Mouse (Mus musculus): ENCODE results near the gene Gm49318.
"Not testable (repeated sequence)": the region's sequence is repeated elsewhere in the genome, so short reads cannot be mapped to it uniquely, and the experiment has no call there.

Gm49318 gene

DNA sequence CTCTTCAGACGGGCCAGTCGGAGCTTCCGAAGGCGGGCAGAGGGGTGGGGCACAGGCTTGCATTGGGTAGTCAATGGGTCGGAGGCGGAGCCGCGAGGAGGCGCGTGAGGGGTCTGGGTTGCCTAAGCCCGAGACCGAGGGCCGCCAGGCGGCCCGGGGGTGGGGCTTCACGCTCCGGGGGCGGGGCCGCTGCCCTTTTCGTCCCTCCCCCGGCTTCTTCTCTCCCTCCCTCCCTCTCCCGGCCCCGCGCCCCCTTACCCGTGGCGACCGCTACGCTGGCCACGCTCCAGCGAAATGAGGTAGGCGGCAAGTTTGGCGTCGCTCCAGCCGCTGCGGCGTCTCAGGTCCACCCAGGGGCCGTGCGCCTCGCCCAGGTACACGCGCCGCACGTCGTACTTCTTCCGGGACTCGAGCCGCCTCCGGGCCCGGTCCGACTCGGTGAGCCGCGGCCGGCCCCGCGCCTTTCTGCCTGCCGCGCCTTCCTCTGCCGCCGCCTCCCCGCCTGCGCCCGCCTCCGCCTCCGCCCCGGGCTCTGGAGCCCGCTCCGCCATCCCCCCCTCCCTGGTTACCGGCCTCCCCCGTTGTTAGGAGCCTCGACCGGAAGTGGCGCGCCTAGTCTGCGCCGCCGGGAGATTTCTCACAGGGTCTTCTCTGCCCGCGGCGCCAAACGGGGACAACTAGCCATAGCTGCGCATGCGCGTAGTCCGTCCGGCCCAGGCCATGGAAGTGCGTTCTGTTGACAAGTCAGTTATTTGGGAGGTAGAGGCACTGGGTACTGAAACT lies at the start of gene Gm49318, which contains the start of gene Zfp653:
TSS of gene Gm49318 (minus strand) at position 469 of the 783 bp plus-strand sequence.
TSS of gene Zfp653 (minus strand) at position 586 of the 783 bp plus-strand sequence.
- DNase-seq (ENCODE audit: low read depth, low spot score) = peak; percentile 97

DNA sequence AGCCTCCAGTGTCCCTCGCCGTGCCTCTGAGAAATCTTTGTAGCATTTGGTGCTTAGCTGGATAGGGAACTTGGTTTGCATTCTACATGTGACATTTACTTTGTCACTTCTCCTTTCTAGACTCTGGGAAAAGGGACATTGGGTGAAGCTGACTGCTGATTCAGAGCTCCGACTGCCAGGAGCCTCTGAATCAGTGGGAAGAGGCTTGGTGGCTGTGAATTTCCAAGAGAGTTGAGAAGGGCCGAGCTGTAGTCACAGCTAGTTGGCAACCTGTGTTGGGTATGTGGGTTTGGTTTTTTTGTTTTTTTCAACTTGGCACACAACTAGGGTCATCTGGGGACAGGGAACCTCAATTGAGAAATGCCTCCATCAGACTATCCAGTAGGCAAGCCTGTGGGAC lies 48.5 kb upstream of the Gm49318 start:
- DNase-seq (ENCODE audit: low read depth, low spot score) = no peak

DNA sequence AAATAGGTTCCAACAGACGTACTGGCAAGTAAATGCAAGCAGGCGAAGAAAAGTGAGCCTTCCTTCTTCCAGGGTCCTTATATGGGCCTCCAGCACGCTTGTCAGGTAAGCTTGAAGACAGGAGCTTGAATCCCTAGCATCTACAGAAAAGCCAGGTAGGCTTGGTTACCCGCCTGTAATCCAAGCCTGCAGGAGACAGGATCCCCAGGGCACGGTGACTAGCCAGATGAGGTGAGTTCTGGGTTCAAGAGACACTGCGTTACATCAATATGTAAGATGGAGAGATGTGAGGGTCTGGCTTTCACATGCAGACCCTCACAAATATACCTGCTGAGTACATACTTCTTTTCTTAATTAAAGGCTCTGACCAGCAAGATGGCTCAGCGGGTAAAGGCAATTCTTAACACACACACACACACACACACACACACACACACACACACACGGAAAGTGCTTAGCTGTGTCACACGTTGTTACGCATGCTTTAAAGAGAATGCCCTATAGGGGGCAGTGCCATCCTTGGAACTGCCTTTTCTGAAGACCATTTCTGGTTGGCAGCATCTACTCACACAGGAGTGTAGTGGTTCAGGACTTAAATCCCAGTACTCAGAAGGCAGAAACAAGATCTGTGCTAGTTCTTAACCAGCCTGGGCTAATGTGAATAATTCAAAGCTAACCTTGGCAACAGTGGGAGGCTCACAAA lies 46.8 kb upstream of the Gm49318 start:
- peak; percentile 73 for DNase-seq (ENCODE audit: low read depth, low spot score)

DNA sequence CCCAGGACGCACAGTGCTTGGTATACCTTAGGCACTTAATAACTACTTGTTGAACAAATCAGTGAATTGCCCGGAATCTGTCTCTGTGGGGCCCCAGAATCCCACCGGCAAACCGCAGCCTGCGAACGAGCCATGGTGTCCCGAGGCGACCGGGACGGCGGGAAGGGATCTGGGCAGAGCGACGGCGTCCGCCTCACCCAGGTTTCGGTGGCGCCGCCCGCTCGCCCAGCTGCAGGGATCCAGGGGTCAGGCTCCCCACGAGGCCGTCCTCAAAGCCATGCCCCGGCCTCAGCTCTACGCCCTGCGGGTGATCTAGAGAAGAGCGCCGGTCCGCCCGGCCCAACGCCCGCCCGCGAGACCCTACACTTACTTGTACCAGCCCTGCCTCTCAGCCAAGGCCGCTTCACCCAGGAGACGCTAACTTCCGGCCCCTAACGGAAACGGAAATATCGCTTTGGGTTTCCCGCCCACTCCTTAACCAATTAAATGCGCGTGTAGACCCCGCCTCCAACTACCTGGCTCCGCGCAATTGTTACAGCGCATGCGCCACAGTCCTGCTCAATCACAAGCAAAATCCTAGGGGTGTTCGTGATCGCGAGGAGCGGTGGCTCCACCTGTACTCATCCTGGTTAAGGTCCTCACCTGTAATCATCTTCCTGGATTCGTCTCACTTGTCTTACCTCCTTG lies 45.8 kb upstream of the Gm49318 start, which contains the start of gene Elof1:
TSS of gene Elof1 (minus strand) at position 433 of the 687 bp plus-strand sequence.
- DNase-seq (ENCODE audit: low read depth, low spot score) = peak; percentile 98

DNA sequence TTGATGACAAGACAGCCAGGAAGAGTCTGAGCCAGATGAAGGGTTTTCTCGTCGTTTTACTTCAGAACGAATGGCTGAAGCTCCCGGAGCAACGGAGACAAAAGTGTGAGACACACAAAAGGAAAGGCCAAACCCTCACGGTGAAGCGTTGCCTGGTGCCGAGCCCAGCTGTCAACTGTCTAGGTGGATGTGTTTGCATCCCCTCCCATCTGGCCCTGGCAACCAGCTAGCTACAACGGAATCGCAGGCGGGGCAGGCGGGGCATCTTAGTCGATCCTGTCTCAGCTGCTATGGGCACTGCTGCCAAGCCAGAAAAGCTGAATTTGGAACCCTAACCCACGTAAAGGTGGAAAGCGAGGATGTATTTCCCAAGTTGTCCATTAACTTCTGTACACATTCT lies 45.0 kb upstream of the Gm49318 start:
- peak; percentile 33 for DNase-seq (ENCODE audit: low read depth, low spot score)

DNA sequence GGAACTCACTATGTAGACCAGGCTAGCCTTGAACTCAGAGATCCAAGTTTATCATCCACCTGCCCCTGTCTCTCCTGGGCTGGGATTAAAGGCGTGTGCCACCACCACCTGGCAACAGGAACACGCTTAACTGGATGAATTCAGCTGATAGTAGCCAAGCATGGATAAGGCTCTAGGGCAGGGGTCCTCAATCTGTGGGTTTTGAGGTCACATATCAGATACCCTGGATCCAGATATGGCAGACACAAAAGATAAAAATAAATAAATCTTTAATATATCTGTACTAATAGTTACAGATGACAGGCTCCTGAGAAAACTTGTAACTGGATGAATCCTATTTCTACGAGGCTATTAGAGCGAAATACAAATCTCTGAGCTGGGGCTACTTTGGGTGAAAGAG lies 44.6 kb upstream of the Gm49318 start:
- DNase-seq (ENCODE audit: low read depth, low spot score) = no peak

DNA sequence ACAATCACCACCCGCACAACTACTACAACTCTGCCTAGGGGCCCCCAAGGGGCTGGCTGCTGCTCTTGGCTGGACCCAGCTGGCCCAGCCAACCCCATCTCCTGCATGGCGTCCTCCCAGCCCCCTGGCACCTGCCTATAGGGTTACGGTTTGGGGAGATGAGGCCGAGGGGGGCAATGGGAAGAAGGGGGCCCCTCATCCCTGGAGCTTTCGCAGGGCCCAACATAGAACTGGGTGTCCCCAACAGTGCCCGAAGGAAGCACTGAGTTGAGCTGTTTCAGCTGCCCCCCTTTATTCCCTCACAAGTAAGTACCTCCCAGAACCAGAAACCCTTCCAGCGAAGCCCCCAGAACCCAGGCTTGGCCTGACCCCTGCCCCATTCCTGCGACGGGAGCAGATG lies 37.1 kb upstream of the Gm49318 start:
- DNase-seq (ENCODE audit: low read depth, low spot score) = no peak

DNA sequence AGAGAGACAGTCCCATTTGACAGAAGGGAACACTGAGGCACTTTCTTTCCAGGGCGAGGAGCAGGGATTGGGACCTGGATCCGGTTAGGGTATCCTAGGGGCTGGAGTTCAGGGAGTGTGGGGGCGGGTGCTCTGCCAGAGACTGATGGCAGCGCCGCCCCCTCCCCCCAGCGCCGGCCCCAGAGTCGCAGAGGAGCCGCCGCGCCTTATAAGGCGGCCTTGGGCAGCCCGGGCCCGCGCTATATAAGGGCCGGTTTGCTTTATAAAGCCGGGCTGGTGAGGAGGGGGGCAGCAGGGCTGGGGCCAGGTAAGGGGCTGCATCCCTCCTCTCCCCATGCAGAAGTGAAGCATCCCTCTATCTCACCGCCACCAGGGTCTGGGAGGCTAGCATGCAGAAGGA lies 28.9 kb upstream of the Gm49318 start:
- DNase-seq (ENCODE audit: low read depth, low spot score) = no peak

DNA sequence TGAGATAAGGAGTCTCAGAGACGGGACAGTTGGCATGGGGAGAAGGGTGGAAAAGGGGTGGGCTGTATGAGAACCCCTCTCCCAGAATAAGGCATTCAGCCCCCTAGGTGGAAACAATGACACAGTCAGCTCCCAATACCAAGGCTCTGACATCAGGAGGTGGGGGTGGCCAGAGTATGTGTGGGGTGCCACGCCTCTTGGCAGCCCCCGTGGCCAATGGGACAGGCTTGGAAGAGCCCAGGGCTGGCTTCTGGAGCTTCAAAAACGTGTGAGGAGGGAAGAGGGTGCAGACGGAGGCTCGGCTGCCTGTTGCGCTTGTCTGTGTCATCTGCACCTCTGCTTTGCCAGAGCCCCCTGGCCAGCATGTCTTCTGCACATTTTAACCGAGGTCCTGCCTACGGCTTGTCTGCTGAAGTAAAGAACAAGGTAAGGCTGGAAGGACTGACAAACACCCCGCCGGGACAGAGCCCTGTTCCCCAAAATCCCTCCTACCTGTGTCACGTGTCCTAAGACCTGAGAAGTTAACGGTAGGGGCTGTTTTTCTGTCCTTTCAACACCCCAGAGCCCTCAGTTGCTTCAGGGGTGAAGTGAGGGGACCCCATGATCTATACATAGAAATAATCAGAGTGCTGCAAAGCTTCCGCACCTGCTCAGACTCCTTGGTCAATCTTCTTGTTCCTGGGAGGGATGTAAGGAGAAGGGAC lies 28.1 kb upstream of the Gm49318 start, which contains the start of gene Cnn1:
TSS of gene Cnn1 (plus strand) at position 224 of the 704 bp plus-strand sequence.
- no peak for DNase-seq (ENCODE audit: low read depth, low spot score)

DNA sequence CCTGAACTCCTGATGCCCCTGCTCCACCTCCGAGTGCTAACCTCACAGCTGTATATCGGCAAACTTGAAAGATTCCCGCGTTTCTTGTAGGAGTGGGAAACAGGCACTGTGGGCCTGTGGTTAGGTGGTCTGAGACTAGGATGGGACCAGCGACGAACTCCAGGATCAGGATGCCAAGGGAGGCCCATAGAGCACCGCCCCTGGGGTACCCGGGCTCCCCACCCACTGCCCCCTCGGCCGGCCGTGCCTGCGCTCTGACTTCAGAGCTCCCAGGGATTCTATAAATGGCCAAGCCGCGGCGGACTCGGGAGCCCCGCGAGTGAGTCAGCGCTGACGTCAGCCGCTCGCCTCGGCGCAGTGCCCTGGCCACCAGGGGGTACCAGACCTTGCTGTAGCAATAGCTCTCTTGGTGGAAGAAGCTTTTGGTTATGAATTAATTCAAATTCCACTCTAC lies 24.8 kb upstream of the Gm49318 start:
- peak; percentile 74 for DNase-seq (ENCODE audit: low read depth, low spot score)

DNA sequence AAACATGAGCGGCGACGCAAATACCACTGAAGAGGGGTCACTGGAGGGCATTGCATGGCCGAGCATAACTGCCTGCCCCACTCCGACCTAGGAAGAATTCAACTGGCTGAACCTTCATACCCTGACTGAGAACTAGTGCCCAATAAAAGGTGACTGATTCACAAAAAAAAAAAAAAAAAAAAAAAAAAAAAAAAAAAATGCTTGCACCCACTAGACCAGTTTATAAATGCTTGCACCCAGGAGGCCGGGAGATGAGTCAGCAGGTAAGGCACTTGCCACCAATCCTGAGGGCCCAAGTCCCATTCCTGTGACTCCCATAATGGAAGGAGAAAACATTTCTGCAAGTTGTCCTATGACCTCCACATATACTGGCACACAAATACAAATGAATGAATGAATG lies 21.7 kb upstream of the Gm49318 start:
- no peak for DNase-seq (ENCODE audit: low read depth, low spot score)

DNA sequence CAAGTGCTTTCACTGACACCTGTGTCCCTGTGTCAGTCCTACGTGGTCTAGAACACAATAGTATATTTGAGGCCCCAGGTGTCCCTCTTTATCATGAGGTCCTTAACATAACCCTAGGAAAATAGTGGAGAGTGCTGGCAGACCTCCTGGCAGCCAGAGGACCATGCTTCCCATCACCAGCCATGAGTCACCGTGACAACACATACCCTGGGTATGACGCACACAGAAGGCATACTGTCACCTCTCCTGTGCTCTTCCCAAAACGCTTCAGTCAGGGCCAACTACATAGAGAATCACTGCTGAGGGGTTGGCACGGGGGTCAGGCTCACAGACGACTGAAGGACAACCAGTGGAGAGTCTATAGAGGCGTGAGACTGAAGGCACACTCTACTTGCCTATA lies 18.9 kb upstream of the Gm49318 start:
- DNase-seq (ENCODE audit: low read depth, low spot score) = no peak

DNA sequence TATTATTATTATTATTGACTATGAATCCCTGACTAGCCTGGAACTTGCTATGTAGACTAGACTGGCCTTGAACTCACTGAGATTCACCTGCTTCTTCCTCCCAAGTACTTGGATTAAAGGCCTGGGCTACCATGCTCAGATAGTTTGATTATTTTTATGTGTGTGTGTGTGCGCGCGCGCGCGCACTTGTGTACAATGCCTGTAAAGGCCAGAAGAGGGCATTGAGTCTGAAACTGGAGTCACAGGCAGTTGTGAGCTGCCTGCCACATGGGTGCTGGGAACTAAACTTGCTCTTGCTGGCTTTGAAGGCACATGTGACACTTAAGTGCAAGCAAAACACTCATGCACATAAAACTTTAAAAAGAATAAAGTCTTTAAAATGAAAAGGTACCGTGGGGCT lies 18.2 kb upstream of the Gm49318 start:
- DNase-seq (ENCODE audit: low read depth, low spot score) = no peak

DNA sequence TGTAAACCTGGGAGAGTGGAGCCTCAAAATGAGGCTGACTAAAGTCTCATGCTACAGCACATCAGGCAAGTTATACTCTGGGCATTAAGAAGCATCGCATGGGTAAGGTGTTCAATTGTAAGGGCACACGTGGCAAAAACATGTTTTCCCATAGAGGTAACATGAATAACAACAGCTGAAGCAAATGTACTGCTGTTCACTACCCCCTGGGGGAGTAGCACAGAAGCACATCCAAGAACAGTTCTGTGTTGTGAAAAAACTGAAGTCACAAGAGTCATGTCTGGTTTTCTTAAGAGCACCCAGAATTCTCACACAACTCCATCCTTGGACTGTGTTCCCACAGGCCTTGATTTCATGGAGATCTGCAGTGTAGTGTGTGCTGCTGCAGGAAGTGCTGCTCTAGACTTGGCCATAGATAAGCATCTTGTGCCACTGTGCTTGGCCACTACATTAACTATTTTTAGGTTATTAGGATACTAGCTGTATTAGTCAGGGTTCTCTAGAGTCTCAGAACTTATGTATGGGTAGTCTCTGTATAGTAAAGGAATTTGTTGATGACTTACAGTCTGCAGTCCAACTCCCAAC lies 16.1 kb upstream of the Gm49318 start:
- no peak for DNase-seq (ENCODE audit: low read depth, low spot score)

DNA sequence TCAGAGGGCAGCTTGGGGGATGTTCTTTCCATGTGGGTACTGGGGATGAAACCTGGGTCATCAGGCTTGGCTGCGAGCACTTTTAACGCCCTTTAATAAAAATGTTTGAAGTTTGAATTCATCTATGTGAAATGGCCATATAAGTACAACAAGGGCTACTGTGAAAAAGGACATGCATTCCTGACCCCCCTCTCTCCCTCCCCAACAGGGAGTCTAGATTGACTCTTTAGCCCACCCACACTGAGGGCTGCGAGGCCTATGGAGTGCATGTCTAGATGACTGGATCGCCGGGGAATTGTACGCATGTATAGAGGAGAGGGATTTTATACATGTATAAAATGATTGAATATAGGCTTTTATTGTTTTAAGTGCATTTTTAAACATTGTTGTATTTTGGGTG lies 15.0 kb upstream of the Gm49318 start:
- no peak for DNase-seq (ENCODE audit: low read depth, low spot score)

DNA sequence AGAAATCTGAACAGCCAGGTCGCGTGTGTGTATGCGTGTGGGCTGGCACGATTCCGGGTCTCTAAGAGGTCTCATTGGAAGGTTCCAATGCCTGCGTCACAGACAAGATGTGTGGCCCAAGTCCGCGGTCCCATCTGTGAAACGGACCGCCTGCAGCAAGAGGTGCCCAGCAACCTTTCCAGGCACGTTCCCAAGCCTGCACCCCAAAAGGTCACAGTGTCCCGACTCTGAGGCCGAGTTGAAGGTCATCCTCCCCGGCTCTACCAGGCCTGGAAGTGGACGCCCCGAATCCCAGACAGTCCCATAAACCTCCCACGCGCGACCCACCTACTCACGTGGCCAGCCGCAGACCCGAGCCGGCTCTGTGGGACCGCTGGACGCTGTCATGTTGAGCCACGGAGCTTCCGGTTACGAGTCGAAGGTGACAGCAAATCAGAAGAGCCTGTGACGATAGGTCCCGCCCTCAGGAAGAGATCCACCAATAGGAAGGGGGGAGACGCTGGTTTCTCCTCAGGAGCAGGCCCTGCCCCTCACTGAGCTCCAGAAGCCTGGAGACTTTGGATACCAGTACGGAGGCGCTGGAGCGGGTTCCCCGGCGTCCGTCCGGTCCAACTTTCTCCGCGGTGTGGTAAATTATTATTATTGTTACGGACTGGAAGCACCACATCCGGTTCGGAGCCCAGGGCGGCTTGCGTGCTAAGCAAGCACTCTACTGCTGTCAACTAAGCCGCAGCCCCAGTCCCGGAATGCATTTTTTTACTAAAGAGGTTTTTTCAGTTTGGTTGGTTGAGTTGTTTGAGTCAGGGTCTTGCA lies 14.2 kb upstream of the Gm49318 start, which contains the start of gene Ecsit:
TSS of gene Ecsit (minus strand) at position 417 of the 813 bp plus-strand sequence.
- peak; percentile 97 for DNase-seq (ENCODE audit: low read depth, low spot score)

DNA sequence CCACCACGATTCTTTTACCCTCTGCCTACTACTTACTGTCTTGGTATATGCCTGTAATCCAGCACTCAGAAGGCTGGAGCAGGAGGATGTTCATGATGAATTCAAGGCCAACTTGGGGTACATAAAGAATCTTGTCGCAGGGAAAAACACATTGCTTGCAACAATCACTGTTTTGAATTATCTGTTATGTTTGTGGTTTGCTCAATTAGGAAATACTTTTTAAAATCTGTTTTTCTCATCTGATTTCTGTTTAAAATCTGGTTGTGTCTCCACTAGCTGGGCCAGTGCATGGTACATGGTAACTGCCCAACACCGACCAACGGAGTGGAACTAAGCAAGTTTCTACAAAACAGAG lies 13.6 kb upstream of the Gm49318 start:
- DNase-seq (ENCODE audit: low read depth, low spot score) = no peak

DNA sequence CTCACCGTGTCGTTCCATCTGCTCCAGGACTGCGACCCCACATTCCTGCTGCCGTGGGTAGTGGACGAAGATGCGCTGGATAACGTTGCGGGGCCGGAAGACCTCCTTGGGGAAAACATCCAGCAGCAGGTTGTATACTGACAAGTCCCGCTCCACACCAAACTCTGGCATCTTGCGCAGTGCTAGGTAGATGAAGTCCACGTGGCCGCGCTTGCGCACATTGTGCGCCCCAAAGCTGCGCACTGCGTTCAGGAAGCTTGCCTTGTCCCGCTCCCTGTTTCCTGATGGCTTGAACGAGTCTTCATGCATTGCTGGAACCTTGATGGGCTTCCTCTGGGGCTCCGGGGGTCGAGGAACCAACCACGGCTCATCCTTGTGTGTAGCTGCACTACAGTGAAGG lies 5.2 kb upstream of the Gm49318 start:
- no peak for DNase-seq (ENCODE audit: low read depth, low spot score)

DNA sequence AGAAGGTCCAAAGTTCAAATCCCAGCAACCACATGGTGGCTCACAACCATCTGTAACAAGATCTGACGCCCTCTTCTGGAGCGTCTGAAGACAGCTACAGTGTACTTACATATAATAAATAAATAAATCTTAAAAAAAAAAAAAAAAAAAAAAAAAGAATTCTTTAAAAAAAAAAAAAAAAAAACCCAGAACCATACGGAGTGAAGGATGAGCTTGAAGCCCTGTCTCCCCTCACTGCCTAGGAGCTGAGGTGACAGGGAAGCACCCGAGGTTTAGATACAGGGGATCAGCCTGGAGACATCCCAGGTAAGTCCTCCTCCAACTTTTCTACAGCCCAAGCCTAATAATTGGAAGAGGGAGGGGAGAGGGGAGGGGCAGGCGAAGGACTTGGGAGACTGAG lies 4.7 kb upstream of the Gm49318 start:
- DNase-seq (ENCODE audit: low read depth, low spot score) = not testable (repeated sequence)

DNA sequence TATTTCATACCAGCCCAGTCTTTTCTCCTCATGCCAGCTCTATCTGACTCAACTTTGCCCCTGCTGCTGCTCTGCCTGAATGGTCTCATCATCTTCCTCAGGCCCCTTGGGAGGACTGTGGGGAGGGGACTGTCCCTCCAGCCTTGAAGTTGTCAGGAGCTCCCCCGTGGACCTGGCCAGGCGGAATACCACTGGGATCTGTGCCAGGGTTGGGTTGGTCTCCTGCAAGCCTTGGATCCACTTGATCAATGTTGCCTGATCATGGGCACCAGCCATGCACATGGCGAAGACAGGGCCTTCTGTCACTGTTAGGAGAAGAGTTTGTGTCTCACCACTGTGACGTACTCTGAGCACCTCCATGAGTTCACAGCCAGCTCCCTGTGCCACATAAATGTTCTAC lies 1.2 kb upstream of the Gm49318 start:
- DNase-seq (ENCODE audit: low read depth, low spot score) = no peak

Data from mesoderm, embryonic 11.5 days (tissue).